In genomic region chr6:100452097-100453002, GRCm38 (mm10) we compare ENCODE assay signal across 14 mouse cellular contexts.
DNase-seq lines count a peak whose midpoint lies in the region; ATAC-seq lines count a peak whose summit lies in the region.
"Had no signal": no experiment of that assay in that cellular context is flagged by ENCODE, and none has a peak within 500 bp of the region (broad histone marks: within the 10 kb centered on the region; RNA-seq: fewer than 3 reads in every experiment).

No protein-coding gene starts in this region.

- H3K4me1 ChIP-seq in lung, embryonic 15.5 days = peaks cover under 1% of the 10 kb centered on the region; the same call in 1 of the 2 replicates
- H3K4me1 ChIP-seq in embryonic facial prominence, embryonic 10.5 days = peaks cover 15% of the 10 kb centered on the region
- H3K4me1 ChIP-seq in kidney, embryonic 16.5 days (ENCODE audit: insufficient read depth, low read length) = 0 out of 2 replicates have a peak, but pooled peaks cover 3% of the 10 kb centered on the region
- H3K4me1 ChIP-seq in liver, embryonic 16.5 days (ENCODE audit: control insufficient read depth, low read depth, low read length) = no peaks in the 10 kb centered on the region
- H3K4me1 ChIP-seq: megakaryocyte, embryonic 14.5 days had no signal

- no peak overlapping the region for H3K4me3 ChIP-seq in lung, embryonic 15.5 days
- H3K4me3 ChIP-seq in embryonic facial prominence, embryonic 10.5 days = no peak overlapping the region
- no peak overlapping the region for H3K4me3 ChIP-seq in kidney, embryonic 16.5 days (ENCODE audit: low read length)
- H3K4me3 ChIP-seq in liver, embryonic 16.5 days (ENCODE audit: low read depth, low read length) = no peak overlapping the region
- H3K4me3 ChIP-seq: megakaryocyte, embryonic 14.5 days; neural tube, embryonic 13.5 days had no signal

- no peaks in the 10 kb centered on the region for H3K27me3 ChIP-seq in lung, embryonic 15.5 days
- H3K27me3 ChIP-seq in embryonic facial prominence, embryonic 10.5 days (replicated peaks; ENCODE audit: low read depth, poor library complexity, severe bottlenecking) = peaks cover 16% of the 10 kb centered on the region
- no peaks in the 10 kb centered on the region for H3K27me3 ChIP-seq in kidney, embryonic 16.5 days (ENCODE audit: insufficient read depth, low read length)
- no peaks in the 10 kb centered on the region for H3K27me3 ChIP-seq in liver, embryonic 16.5 days (ENCODE audit: control insufficient read depth, insufficient read depth, low read depth, low read length)
- H3K27me3 ChIP-seq: neural tube, embryonic 13.5 days had no signal

- WGBS in lung, embryonic 15.5 days = 50% methylated on average over 8 of the region's 9 CpGs
- WGBS in embryonic facial prominence, embryonic 10.5 days = 60% methylated on average over 9 of the region's 9 CpGs
- WGBS in kidney, embryonic 16.5 days = 55% methylated on average over 8 of the region's 9 CpGs
- 43% methylated on average over 9 of the region's 9 CpGs for WGBS in liver, embryonic 16.5 days (ENCODE audit: insufficient replicate concordance)

- H3K36me3 ChIP-seq in lung, embryonic 15.5 days = no peaks in the 10 kb centered on the region
- no peaks in the 10 kb centered on the region for H3K36me3 ChIP-seq in embryonic facial prominence, embryonic 10.5 days (replicated peaks)
- no peaks in the 10 kb centered on the region for H3K36me3 ChIP-seq in kidney, embryonic 16.5 days (ENCODE audit: insufficient read depth, low read length)
- no peaks in the 10 kb centered on the region for H3K36me3 ChIP-seq in liver, embryonic 16.5 days (ENCODE audit: control insufficient read depth, insufficient read depth)
- H3K36me3 ChIP-seq: neural tube, embryonic 13.5 days had no signal

- DNase-seq in lung, postnatal 36 days = no peak
- no peak for DNase-seq in embryonic facial prominence, embryonic 10.5 days (ENCODE audit: low spot score)
- DNase-seq in gastrocnemius, postnatal 4 days (ENCODE audit: low spot score in 2 of 2) = no peak
- no peak for DNase-seq in adrenal gland, postnatal 10 days
- DNase-seq in ovary, postnatal 36 days (ENCODE audit: low spot score) = no peak
- DNase-seq: cerebellum, adult 18-20 months; gastrocnemius, postnatal 36 days; layer of hippocampus, adult 9-11 months; left cerebral cortex, postnatal 4 days had no signal

- no peak overlapping the region for H3K4me2 ChIP-seq in lung, embryonic 15.5 days
- no peak overlapping the region for H3K4me2 ChIP-seq in kidney, embryonic 16.5 days (replicated peaks; ENCODE audit: low read depth, low read length)
- no peak overlapping the region for H3K4me2 ChIP-seq in liver, embryonic 16.5 days (ENCODE audit: low read depth, low read length)
- H3K4me2 ChIP-seq: neural tube, embryonic 13.5 days had no signal

- ATAC-seq in lung, embryonic 15.5 days (ENCODE audit: borderline replicate concordance, extremely low read depth, low FRiP score, low TSS enrichment) = peak; percentile 75
- ATAC-seq in kidney, embryonic 16.5 days (ENCODE audit: low FRiP score, low TSS enrichment) = peak; percentile 78; the same call in 1 of the 2 replicates
- peak; percentile 91 for ATAC-seq in liver, embryonic 16.5 days (ENCODE audit: low read depth)

- H3K9ac ChIP-seq in lung, embryonic 15.5 days = no peak overlapping the region
- no peak overlapping the region for H3K9ac ChIP-seq in kidney, embryonic 16.5 days (replicated peaks; ENCODE audit: low read length)
- no peak overlapping the region for H3K9ac ChIP-seq in liver, embryonic 16.5 days (ENCODE audit: low read depth, low read length)
- H3K9ac ChIP-seq: neural tube, embryonic 13.5 days had no signal

- H3K9me3 ChIP-seq in lung, embryonic 15.5 days = no peaks in the 10 kb centered on the region
- H3K9me3 ChIP-seq in embryonic facial prominence, embryonic 10.5 days = peaks cover 10% of the 10 kb centered on the region; the same call in 1 of the 2 replicates
- H3K9me3 ChIP-seq in kidney, embryonic 16.5 days (ENCODE audit: low read length) = peaks cover 6% of the 10 kb centered on the region
- 0 out of 2 replicates have a peak, but pooled peaks cover 3% of the 10 kb centered on the region for H3K9me3 ChIP-seq in liver, embryonic 16.5 days (replicated peaks; ENCODE audit: control insufficient read depth, low read length)

- no peak overlapping the region for H3K27ac ChIP-seq in lung, embryonic 15.5 days
- peak overlapping the region; percentile 41; the same call in 1 of the 2 replicates for H3K27ac ChIP-seq in embryonic facial prominence, embryonic 10.5 days (replicated peaks)
- no peak overlapping the region for H3K27ac ChIP-seq in kidney, embryonic 16.5 days (ENCODE audit: low read length)
- H3K27ac ChIP-seq in liver, embryonic 16.5 days (ENCODE audit: low read length) = 0 out of 2 replicates have a peak overlapping the region, but pooled peaks have one; percentile 35
- H3K27ac ChIP-seq: neural tube, embryonic 13.5 days had no signal

Comparison
In these comparisons a context has a peak if more than half of its experiments do, and no peak if none do; other contexts are left out.
1. H3K27ac ChIP-seq: peak in embryonic facial prominence, embryonic 10.5 days (single experiment) and liver, embryonic 16.5 days (single experiment); none in lung, embryonic 15.5 days (single experiment) and kidney, embryonic 16.5 days (single experiment).
2. Peak in every context shown above with its lines, with median percentiles within 50 percentile points of each other: ATAC-seq.